Mouse (Mus musculus) duodenum, adult 2 months (tissue): ENCODE measurements around the gene Slc20a1. TPM values are rescaled to one million over a fixed set of nuclear protein-coding genes. Genes with fewer than 3 reads are reported as not detected.

ENCODE experiments used
- polyA plus RNA-seq: library from polyadenylated mRNA; depleted of rRNA; stranded (reverse); fragments of >200 nt; gene quantifications from 2 replicates; pipeline ENCODE4 v1.2.3, GENCODE M21; 2012; ENCODE audit warnings: low replicate concordance; rRNA removed

The Slc20a1 gene
- polyA plus RNA-seq, result 5.7 and 6.9 TPM in 2 replicates

GRCm38 (mm10) chr2:129198436-129199327 lies at the start of gene Slc20a1:
Slc20a1 (plus strand) TSS chr2:129198764.

Other genes starting within 250 kb of the Slc20a1 start
- 0.39 and 1.6 TPM in 2 replicates for gene Zc3h6, start 231.4 kb upstream of the Slc20a1 start, polyA plus RNA-seq
- gene Gm10762, start 231.0 kb upstream of the Slc20a1 start, polyA plus RNA-seq, result 2.2 and 2.5 TPM in 2 replicates
- gene Vinac1, start 150.6 kb upstream of the Slc20a1 start, polyA plus RNA-seq, result 0.07 TPM in 1 of 2 replicates, not detected in the other
- 1.00 and 2.2 TPM in 2 replicates for gene Ttl, start 132.8 kb upstream of the Slc20a1 start, polyA plus RNA-seq
- gene Polr1b, start 97.8 kb upstream of the Slc20a1 start, polyA plus RNA-seq, result 7.0 and 13.4 TPM in 2 replicates
- gene Chchd5, start 69.1 kb upstream of the Slc20a1 start, polyA plus RNA-seq, result 26.5 and 58.9 TPM in 2 replicates
- 0.55 and 0.68 TPM in 2 replicates for gene Ckap2l, start 98.4 kb downstream of the Slc20a1 start, polyA plus RNA-seq
- gene Il1a, start 111.2 kb downstream of the Slc20a1 start, polyA plus RNA-seq, result 0.15 TPM in 1 of 2 replicates, not detected in the other
- 0.11 and 0.88 TPM in 2 replicates for gene Il1b, start 172.4 kb downstream of the Slc20a1 start, polyA plus RNA-seq